Mouse (Mus musculus) liver, postnatal 0 days (tissue): ENCODE measurements around the gene Triap1.

Source experiments
- CTCF ChIP-seq: sonication (generic); IDR thresholded peaks from 2 replicates; pipeline ENCODE4 v1.5.1; 2016; ENCODE audit warnings: antibody characterized with exemption, low read depth
- EP300 ChIP-seq: IDR thresholded peaks from 2 replicates; pipeline ENCODE4 v1.6.1; 2016; ENCODE audit warnings: antibody characterized with exemption, low read depth, mild to moderate bottlenecking

- no peak for TF ChIP-seq CTCF
- no peak for TF ChIP-seq EP300
Measured at GRCm38 (mm10) chr5:115312354-115312753, 28.7 kb upstream of the Triap1 start.
